Mouse (Mus musculus): Measurements from ENCODE around the gene Eppin.
"Not testable (repeated sequence)": the region's sequence is repeated elsewhere in the genome, so short reads cannot be mapped to it uniquely, and the experiment has no call there.

Eppin gene

GRCm38 (mm10) chr2:164593494-164593893 is at the start of gene Eppin:
Gene Eppin (minus strand): TSS chr2:164593594.
- DNase-seq (ENCODE audit: extremely low spot score, low spot score), result no peak

GRCm38 (mm10) chr2:164641881-164642673 is 48.7 kb upstream of the Eppin start:
- no peak for DNase-seq (ENCODE audit: extremely low spot score, low spot score)

- DNase-seq (ENCODE audit: extremely low spot score, low spot score), result no peak
These were observed 47.7 kb upstream of the Eppin start for GRCm38 (mm10) chr2:164641129-164641528.

- no peak for DNase-seq (ENCODE audit: extremely low spot score, low spot score)
These were observed 45.3 kb upstream of the Eppin start, which contains the start of gene Wfdc16 for GRCm38 (mm10) chr2:164638696-164639095. Gene Wfdc16 (minus strand): TSS chr2:164638796.

GRCm38 (mm10) chr2:164635266-164635665 is 41.9 kb upstream of the Eppin start:
- no peak for DNase-seq (ENCODE audit: extremely low spot score, low spot score)

GRCm38 (mm10) chr2:164621775-164622174 is 28.4 kb upstream of the Eppin start:
- no peak for DNase-seq (ENCODE audit: extremely low spot score, low spot score)

- no peak for DNase-seq (ENCODE audit: extremely low spot score, low spot score)
These were observed 25.7 kb upstream of the Eppin start for GRCm38 (mm10) chr2:164619050-164619449.

- DNase-seq (ENCODE audit: extremely low spot score, low spot score), result no peak
These were observed 22.0 kb upstream of the Eppin start for GRCm38 (mm10) chr2:164615386-164615785.

GRCm38 (mm10) chr2:164613471-164613870 is 20.1 kb upstream of the Eppin start, which contains the start of the genes Wfdc6b and Wfdc8:
Gene Wfdc6b (plus strand): TSS chr2:164613522.
Gene Wfdc8 (minus strand): TSS chr2:164613626.
- DNase-seq (ENCODE audit: extremely low spot score, low spot score), result not testable (repeated sequence)

GRCm38 (mm10) chr2:164608781-164609180 is 15.4 kb upstream of the Eppin start:
- no peak for DNase-seq (ENCODE audit: extremely low spot score, low spot score)

- no peak for DNase-seq (ENCODE audit: extremely low spot score, low spot score)
These were observed 11.0 kb upstream of the Eppin start for GRCm38 (mm10) chr2:164604411-164604810.

GRCm38 (mm10) chr2:164603482-164603881 is 10.1 kb upstream of the Eppin start:
- DNase-seq (ENCODE audit: extremely low spot score, low spot score), result no peak

GRCm38 (mm10) chr2:164600179-164600578 is 6.8 kb upstream of the Eppin start:
- DNase-seq (ENCODE audit: extremely low spot score, low spot score), result no peak

- DNase-seq (ENCODE audit: extremely low spot score, low spot score), result peak; percentile 28
These were observed 1.4 kb downstream of the Eppin start for GRCm38 (mm10) chr2:164592014-164592413.

- not testable (repeated sequence) for DNase-seq (ENCODE audit: extremely low spot score, low spot score)
These were observed 8.2 kb downstream of the Eppin start, which contains the start of gene Wfdc6a for GRCm38 (mm10) chr2:164585025-164585725. Gene Wfdc6a (minus strand): TSS chr2:164585447.

GRCm38 (mm10) chr2:164573359-164573758 is 20.0 kb downstream of the Eppin start, which contains the start of gene Spint3:
Gene Spint3 (minus strand): TSS chr2:164573459.
- DNase-seq (ENCODE audit: extremely low spot score, low spot score), result not testable (repeated sequence)

GRCm38 (mm10) chr2:164567460-164567859 is 25.9 kb downstream of the Eppin start:
- no peak for DNase-seq (ENCODE audit: extremely low spot score, low spot score)

- no peak for DNase-seq (ENCODE audit: extremely low spot score, low spot score)
These were observed 26.4 kb downstream of the Eppin start for GRCm38 (mm10) chr2:164566997-164567396.

GRCm38 (mm10) chr2:164564346-164564745 is 29.0 kb downstream of the Eppin start:
- no peak for DNase-seq (ENCODE audit: extremely low spot score, low spot score)

- DNase-seq (ENCODE audit: extremely low spot score, low spot score), result peak; percentile 76
These were observed 29.9 kb downstream of the Eppin start for GRCm38 (mm10) chr2:164563339-164564038.

- DNase-seq (ENCODE audit: extremely low spot score, low spot score), result peak; percentile 50
These were observed 30.8 kb downstream of the Eppin start, which contains the start of gene Wfdc2 for GRCm38 (mm10) chr2:164562391-164563188. Gene Wfdc2 (plus strand): TSS chr2:164562413.
